Mouse (Mus musculus) heart, adult 10 weeks (tissue): ENCODE measurements around the gene Vmn2r115. TPM values are rescaled to one million over a fixed set of nuclear protein-coding genes. Genes with fewer than 3 reads are reported as not detected.

Source experiments
- polyA plus RNA-seq: library from polyadenylated mRNA; stranded (reverse); fragments of 350-450 nt; fragmentation: Illumina TruSeq; extraction: RNeasy Lipid Tissue Mini Kit (QIAGEN cat#74804); gene quantifications from one replicate; pipeline ENCODE4 v1.2.3, GENCODE M21; 2014; ENCODE audit warnings: low read depth, low replicate concordance

The Vmn2r115 gene
- not detected for polyA plus RNA-seq

DNA sequence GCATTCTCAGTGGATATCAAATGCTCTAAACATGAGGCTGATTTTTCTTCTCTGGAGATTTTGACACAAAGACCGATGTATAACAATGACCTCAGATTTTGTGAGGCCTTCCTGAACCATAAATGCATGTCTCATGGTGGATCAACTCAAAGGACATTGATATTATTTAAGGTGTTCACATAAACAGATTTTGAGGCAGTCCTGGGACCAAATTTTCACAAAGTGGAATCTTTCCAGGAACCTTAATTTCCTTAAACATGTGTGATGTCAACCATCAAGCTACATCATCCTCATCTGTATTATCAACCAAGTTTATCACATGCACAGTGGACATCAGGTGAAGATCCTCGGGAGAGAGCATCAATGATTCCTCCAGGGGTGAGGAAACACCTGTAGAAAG lies at the start of gene Vmn2r115:
Vmn2r115 (plus strand) TSS at position 301 of the 400 bp plus-strand sequence.

DNA sequence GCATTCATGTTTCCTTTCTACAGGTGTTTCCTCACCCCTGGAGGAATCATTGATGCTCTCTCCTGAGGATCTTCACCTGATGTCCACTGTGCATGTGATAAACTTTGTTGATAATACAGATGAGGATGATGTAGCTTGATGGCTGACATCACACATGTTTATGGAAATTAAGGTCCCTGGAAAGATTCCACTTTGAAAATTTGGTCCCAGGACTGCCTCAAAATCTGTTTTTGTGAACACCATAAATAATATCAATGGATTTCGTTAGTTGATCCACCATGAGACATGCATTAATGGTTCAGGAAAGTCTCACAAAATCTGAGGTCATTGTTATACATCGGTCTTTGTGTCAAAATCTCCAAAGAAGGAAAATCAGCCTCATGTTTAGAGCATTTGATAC lies 31.1 kb upstream of the Vmn2r115 start, which contains the start of gene Vmn2r114:
Vmn2r114 (minus strand) TSS at position 101 of the 400 bp plus-strand sequence.

DNA sequence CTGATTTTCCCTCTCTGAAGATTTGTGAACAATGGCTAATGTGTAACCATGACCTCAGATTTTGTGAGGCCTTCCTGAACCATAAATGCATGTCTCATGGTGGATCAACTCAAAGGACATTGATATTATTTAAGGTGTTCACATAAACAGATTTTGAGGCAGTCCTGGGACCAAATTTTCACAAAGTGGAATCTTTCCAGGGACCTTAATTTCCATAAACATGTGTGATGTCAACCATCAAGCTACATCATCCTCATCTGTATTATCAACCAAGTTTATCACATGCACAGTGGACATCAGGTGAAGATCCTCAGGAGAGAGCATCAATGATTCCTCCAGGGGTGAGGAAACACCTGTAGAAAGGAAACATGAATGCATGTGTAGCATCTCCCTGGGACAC lies 40.8 kb downstream of the Vmn2r115 start, which contains the start of gene Vmn2r116:
Vmn2r116 (plus strand) TSS at position 301 of the 400 bp plus-strand sequence.

Other genes with a start within 250 kb of the Vmn2r115 start
- 3.5 TPM for gene Zfp40, start 150.5 kb upstream of the Vmn2r115 start, polyA plus RNA-seq
- not detected for gene Vmn2r114, start 31.2 kb upstream of the Vmn2r115 start, polyA plus RNA-seq
- gene Vmn2r116, start 40.9 kb downstream of the Vmn2r115 start, polyA plus RNA-seq: not detected
- gene Vmn2r117, start 136.0 kb downstream of the Vmn2r115 start, polyA plus RNA-seq: not detected
- gene Zfp213, start 220.5 kb downstream of the Vmn2r115 start, polyA plus RNA-seq: 6.6 TPM